Mouse (Mus musculus) cerebellum, postnatal 4 days (tissue): ENCODE results near the gene Ttll3.

ENCODE experiments used
- DNase-seq, 2 experiments: peaks; one replicate each; pipeline ENCODE4 v3.0.0; 2022; ENCODE audit warnings: low spot score in 2 of 2, mixed read lengths in 1 of 2

Gene Ttll3

GRCm38 (mm10) chr6:113458635-113459034, 69.6 kb downstream of the Ttll3 start:
- DNase-seq = no peak

GRCm38 (mm10) chr6:113464040-113464439, 75.0 kb downstream of the Ttll3 start:
- no peak for DNase-seq
